Mouse (Mus musculus): ENCODE measurements around the gene Sema5a.

Sema5a gene

GRCm38 (mm10) chr15:32300991-32301390 is 56.4 kb downstream of the Sema5a start:
- DNase-seq (ENCODE audit: low read depth in 2 of 2, low spot score in 2 of 2) = no peak

- no peak for DNase-seq (ENCODE audit: low read depth in 2 of 2, low spot score in 2 of 2)
Observed at GRCm38 (mm10) chr15:32306557-32307243, 62.1 kb downstream of the Sema5a start.

- no peak for DNase-seq (ENCODE audit: low read depth in 2 of 2, low spot score in 2 of 2)
Observed at GRCm38 (mm10) chr15:32310834-32311233, 66.2 kb downstream of the Sema5a start.

- no peak for DNase-seq (ENCODE audit: low read depth in 2 of 2, low spot score in 2 of 2)
Observed at GRCm38 (mm10) chr15:32311287-32311686, 66.7 kb downstream of the Sema5a start.

GRCm38 (mm10) chr15:32317074-32317473 is 72.5 kb downstream of the Sema5a start:
- DNase-seq (ENCODE audit: low read depth in 2 of 2, low spot score in 2 of 2) = no peak

- no peak for DNase-seq (ENCODE audit: low read depth in 2 of 2, low spot score in 2 of 2)
Observed at GRCm38 (mm10) chr15:32320739-32321138, 76.1 kb downstream of the Sema5a start.

- no peak for DNase-seq (ENCODE audit: low read depth in 2 of 2, low spot score in 2 of 2)
Observed at GRCm38 (mm10) chr15:32322455-32323220, 78.0 kb downstream of the Sema5a start.

GRCm38 (mm10) chr15:32323224-32323623 is 78.6 kb downstream of the Sema5a start:
- no peak for DNase-seq (ENCODE audit: low read depth in 2 of 2, low spot score in 2 of 2)

- DNase-seq (ENCODE audit: low read depth in 2 of 2, low spot score in 2 of 2) = no peak
Observed at GRCm38 (mm10) chr15:32324105-32324504, 79.5 kb downstream of the Sema5a start.

GRCm38 (mm10) chr15:32328370-32329004 is 83.9 kb downstream of the Sema5a start:
- DNase-seq (ENCODE audit: low read depth in 2 of 2, low spot score in 2 of 2) = no peak

GRCm38 (mm10) chr15:32329670-32330330 is 85.2 kb downstream of the Sema5a start:
- no peak for DNase-seq (ENCODE audit: low read depth in 2 of 2, low spot score in 2 of 2)

- DNase-seq (ENCODE audit: low read depth in 2 of 2, low spot score in 2 of 2) = no peak
Observed at GRCm38 (mm10) chr15:32330427-32330826, 85.8 kb downstream of the Sema5a start.

GRCm38 (mm10) chr15:32331037-32331436 is 86.4 kb downstream of the Sema5a start:
- no peak for DNase-seq (ENCODE audit: low read depth in 2 of 2, low spot score in 2 of 2)

GRCm38 (mm10) chr15:32333456-32333855 is 88.8 kb downstream of the Sema5a start:
- DNase-seq (ENCODE audit: low read depth in 2 of 2, low spot score in 2 of 2) = no peak

GRCm38 (mm10) chr15:32337810-32338209 is 93.2 kb downstream of the Sema5a start:
- DNase-seq (ENCODE audit: low read depth in 2 of 2, low spot score in 2 of 2) = no peak

GRCm38 (mm10) chr15:32338721-32339290 is 94.2 kb downstream of the Sema5a start:
- no peak for DNase-seq (ENCODE audit: low read depth in 2 of 2, low spot score in 2 of 2)

- DNase-seq (ENCODE audit: low read depth in 2 of 2, low spot score in 2 of 2) = no peak
Observed at GRCm38 (mm10) chr15:32339426-32339825, 94.8 kb downstream of the Sema5a start.

- DNase-seq (ENCODE audit: low read depth in 2 of 2, low spot score in 2 of 2) = no peak
Observed at GRCm38 (mm10) chr15:32341423-32341822, 96.8 kb downstream of the Sema5a start.

GRCm38 (mm10) chr15:32343544-32343943 is 98.9 kb downstream of the Sema5a start:
- DNase-seq (ENCODE audit: low read depth in 2 of 2, low spot score in 2 of 2) = no peak

- no peak for DNase-seq (ENCODE audit: low read depth in 2 of 2, low spot score in 2 of 2)
Observed at GRCm38 (mm10) chr15:32347315-32347714, 102.7 kb downstream of the Sema5a start.

GRCm38 (mm10) chr15:32349276-32349675 is 104.7 kb downstream of the Sema5a start:
- no peak for DNase-seq (ENCODE audit: low read depth in 2 of 2, low spot score in 2 of 2)

All from CD8-positive naive resting alpha-beta T cell, adult 2 months (primary cell).